Mouse (Mus musculus): Measurements from ENCODE around the gene Mllt11. TPM values are rescaled to one million over a fixed set of nuclear protein-coding genes. Genes with fewer than 3 reads are reported as not detected.

The Mllt11 gene
- polyA plus RNA-seq, 1 experiment from 2014 or later = 282 TPM

DNA sequence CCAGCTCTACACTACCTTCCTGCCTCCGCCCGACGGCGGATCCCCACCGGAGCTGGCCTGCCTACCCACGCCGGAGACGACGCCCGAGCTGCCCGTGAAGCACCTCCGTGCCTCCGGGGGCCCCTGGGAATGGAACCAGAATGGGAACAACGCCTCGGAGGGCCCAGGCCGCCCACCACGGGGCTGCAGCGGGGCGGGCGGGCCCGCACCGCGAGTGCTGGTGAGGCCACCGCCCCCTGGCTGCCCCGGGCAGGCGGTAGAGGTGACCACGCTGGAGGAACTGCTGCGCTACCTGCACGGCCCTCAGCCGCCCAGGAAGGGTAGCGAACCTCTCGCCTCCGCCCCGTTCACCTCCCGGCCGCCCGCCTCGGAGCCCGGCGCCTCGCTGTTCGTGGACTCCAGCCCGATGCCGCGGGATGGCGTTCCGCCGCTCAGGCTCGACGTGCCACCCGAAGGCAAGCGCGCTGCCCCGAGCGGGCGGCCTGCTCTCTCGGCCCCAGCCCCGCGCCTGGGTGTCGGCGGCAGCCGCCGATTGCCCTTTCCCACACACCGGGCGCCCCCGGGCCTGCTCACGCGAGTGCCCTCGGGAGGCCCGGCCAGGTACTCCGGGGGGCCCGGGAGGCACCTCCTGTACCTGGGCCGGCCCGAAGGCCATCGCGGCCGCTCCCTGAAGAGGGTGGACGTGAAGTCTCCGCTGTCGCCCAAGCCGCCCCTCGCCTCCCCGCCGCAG lies 59.3 kb downstream of the Mllt11 start:
- no peak overlapping the region; the same call in 1 of the 2 replicates for H3K9ac ChIP-seq (ENCODE audit: low read depth, low read length)
- peaks cover 8% of the 10 kb centered on the region; the same call in 1 of the 2 replicates for H3K4me1 ChIP-seq (ENCODE audit: control insufficient read depth, insufficient read depth, low read depth, low read length)
- no peak overlapping the region; the same call in 1 of the 2 replicates for H3K4me2 ChIP-seq (ENCODE audit: low read length)
- no peaks in the 10 kb centered on the region for H3K9me3 ChIP-seq (ENCODE audit: control insufficient read depth, low read length)
- no peak for ATAC-seq
- H3K27me3 ChIP-seq (replicated peaks; ENCODE audit: control insufficient read depth, insufficient read depth, low read length) = peaks cover 6% of the 10 kb centered on the region
- peaks cover 50% of the 10 kb centered on the region for H3K36me3 ChIP-seq (ENCODE audit: control insufficient read depth, insufficient read depth, low read length)
- H3K4me3 ChIP-seq (ENCODE audit: low read length) = no peak overlapping the region
- 20% methylated on average over 71 of the region's 84 CpGs for WGBS
- no peak overlapping the region for H3K27ac ChIP-seq (ENCODE audit: low read depth, low read length)

DNA sequence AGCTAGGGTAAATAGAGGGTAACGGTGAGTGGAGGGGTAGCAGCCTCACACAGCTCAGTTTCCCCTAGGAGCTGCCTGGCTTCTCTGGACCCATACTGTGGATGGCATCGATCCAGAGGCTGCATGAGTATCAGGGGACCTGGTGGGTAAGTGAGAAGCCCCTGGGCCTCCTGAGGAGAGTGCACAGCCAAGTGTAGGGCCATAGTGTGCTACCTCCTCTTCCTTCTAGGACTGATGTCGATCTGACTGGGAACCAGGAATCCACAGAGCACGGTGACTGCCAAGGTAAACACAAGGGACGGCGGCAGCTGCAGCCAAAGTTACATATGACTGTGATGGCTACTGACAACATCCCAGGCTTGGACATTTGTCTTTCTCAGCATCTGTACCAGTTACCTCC lies 60.9 kb downstream of the Mllt11 start:
- no peaks in the 10 kb centered on the region for H3K9me3 ChIP-seq (ENCODE audit: control insufficient read depth, low read length)
- H3K9ac ChIP-seq (ENCODE audit: low read depth, low read length) = no peak overlapping the region
- peaks cover 6% of the 10 kb centered on the region for H3K27me3 ChIP-seq (replicated peaks; ENCODE audit: control insufficient read depth, insufficient read depth, low read length)
- 65% methylated on average over 5 of the region's 6 CpGs for WGBS
- H3K36me3 ChIP-seq (ENCODE audit: control insufficient read depth, insufficient read depth, low read length) = peaks cover 60% of the 10 kb centered on the region
- ATAC-seq = no peak
- peaks cover 8% of the 10 kb centered on the region; the same call in 1 of the 2 replicates for H3K4me1 ChIP-seq (ENCODE audit: control insufficient read depth, insufficient read depth, low read depth, low read length)
- no peak overlapping the region for H3K4me2 ChIP-seq (ENCODE audit: low read length)
- no peak overlapping the region for H3K4me3 ChIP-seq (ENCODE audit: low read length)
- H3K27ac ChIP-seq (ENCODE audit: low read depth, low read length) = no peak overlapping the region

DNA sequence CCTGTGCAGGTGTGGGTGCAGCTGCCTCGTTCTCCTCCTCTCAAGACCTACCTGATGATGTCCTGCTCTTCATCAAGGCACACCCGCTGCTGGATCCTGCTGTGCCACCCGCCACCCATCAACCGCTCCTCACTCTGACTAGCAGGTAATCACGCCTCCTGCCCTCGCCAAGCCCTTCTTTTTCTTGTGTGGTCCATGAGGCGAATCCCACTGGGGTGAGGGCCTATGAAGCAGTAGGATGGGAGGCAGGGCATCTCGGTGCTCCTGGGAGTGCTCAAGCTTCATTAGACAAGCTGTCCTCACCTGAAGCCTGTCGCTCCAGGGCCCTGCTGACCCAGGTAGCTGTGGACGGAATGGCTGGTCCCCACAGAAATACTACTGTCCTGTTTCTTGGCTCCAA lies 62.0 kb downstream of the Mllt11 start:
- no peak overlapping the region for H3K27ac ChIP-seq (ENCODE audit: low read depth, low read length)
- no peak for ATAC-seq
- no peak overlapping the region for H3K4me3 ChIP-seq (ENCODE audit: low read length)
- 89% methylated on average over 10 of the region's 10 CpGs for WGBS
- H3K4me1 ChIP-seq (ENCODE audit: control insufficient read depth, insufficient read depth, low read depth, low read length) = peaks cover 8% of the 10 kb centered on the region; the same call in 1 of the 2 replicates
- no peak overlapping the region for H3K9ac ChIP-seq (ENCODE audit: low read depth, low read length)
- H3K27me3 ChIP-seq (replicated peaks; ENCODE audit: control insufficient read depth, insufficient read depth, low read length) = peaks cover 6% of the 10 kb centered on the region
- H3K4me2 ChIP-seq (ENCODE audit: low read length) = no peak overlapping the region
- H3K36me3 ChIP-seq (ENCODE audit: control insufficient read depth, insufficient read depth, low read length) = peaks cover 65% of the 10 kb centered on the region
- H3K9me3 ChIP-seq (ENCODE audit: control insufficient read depth, low read length) = no peaks in the 10 kb centered on the region

Other genes with a start within 250 kb of the Mllt11 start
- 15.9 and 22.0 TPM in 2 replicates for gene Zfp687, start 216.7 kb downstream of the Mllt11 start, polyA plus RNA-seq (2015; fragmentation: Nextera tagmentation; extraction: Ambion mirVana)
- 267 and 288 TPM in 2 replicates for gene Psmd4, start 189.6 kb downstream of the Mllt11 start, polyA plus RNA-seq (2015; fragmentation: Nextera tagmentation; extraction: Ambion mirVana)
- gene Pip5k1a, start 125.2 kb downstream of the Mllt11 start, polyA plus RNA-seq (2015; fragmentation: Nextera tagmentation; extraction: Ambion mirVana) = 13.8 and 14.5 TPM in 2 replicates
- 142 and 158 TPM in 2 replicates for gene Vps72, start 121.1 kb downstream of the Mllt11 start, polyA plus RNA-seq (2015; fragmentation: Nextera tagmentation; extraction: Ambion mirVana)
- gene Tmod4, start 107.7 kb downstream of the Mllt11 start, polyA plus RNA-seq (2015; fragmentation: Nextera tagmentation; extraction: Ambion mirVana) = 0.98 and 1.7 TPM in 2 replicates
- 83.2 and 83.6 TPM in 2 replicates for gene Scnm1, start 98.2 kb downstream of the Mllt11 start, polyA plus RNA-seq (2015; fragmentation: Nextera tagmentation; extraction: Ambion mirVana)
- gene Lysmd1, start 98.1 kb downstream of the Mllt11 start, polyA plus RNA-seq (2015; fragmentation: Nextera tagmentation; extraction: Ambion mirVana) = 51.9 and 52.3 TPM in 2 replicates
- gene Tnfaip8l2, start 89.8 kb downstream of the Mllt11 start, polyA plus RNA-seq (2015; fragmentation: Nextera tagmentation; extraction: Ambion mirVana) = 3.0 and 3.3 TPM in 2 replicates
- gene Sema6c, start 71.7 kb downstream of the Mllt11 start, polyA plus RNA-seq (2015; fragmentation: Nextera tagmentation; extraction: Ambion mirVana) = 15.2 and 21.8 TPM in 2 replicates
- gene Gabpb2, start 14.3 kb downstream of the Mllt11 start, polyA plus RNA-seq (2015; fragmentation: Nextera tagmentation; extraction: Ambion mirVana) = 2.4 and 3.0 TPM in 2 replicates
- 59.1 and 61.0 TPM in 2 replicates for gene Cdc42se1, start 3.4 kb downstream of the Mllt11 start, polyA plus RNA-seq (2015; fragmentation: Nextera tagmentation; extraction: Ambion mirVana)
- gene Gm128, start 9.4 kb upstream of the Mllt11 start, polyA plus RNA-seq (2015; fragmentation: Nextera tagmentation; extraction: Ambion mirVana) = 0.29 and 0.30 TPM in 2 replicates
- gene Bnipl, start 19.0 kb upstream of the Mllt11 start, polyA plus RNA-seq (2015; fragmentation: Nextera tagmentation; extraction: Ambion mirVana) = 0.20 TPM in 1 of 2 replicates, not detected in the other
- gene Mindy1, start 49.2 kb upstream of the Mllt11 start, polyA plus RNA-seq (2015; fragmentation: Nextera tagmentation; extraction: Ambion mirVana) = 35.8 and 36.3 TPM in 2 replicates
- gene Prune1, start 49.9 kb upstream of the Mllt11 start, polyA plus RNA-seq (2015; fragmentation: Nextera tagmentation; extraction: Ambion mirVana) = 77.6 and 79.9 TPM in 2 replicates
- gene Anxa9, start 75.0 kb upstream of the Mllt11 start, polyA plus RNA-seq (2015; fragmentation: Nextera tagmentation; extraction: Ambion mirVana) = 0.35 TPM in 2 replicates
- 97.4 and 102 TPM in 2 replicates for gene Cers2, start 82.6 kb upstream of the Mllt11 start, polyA plus RNA-seq (2015; fragmentation: Nextera tagmentation; extraction: Ambion mirVana)
- gene Setdb1, start 125.0 kb upstream of the Mllt11 start, polyA plus RNA-seq (2015; fragmentation: Nextera tagmentation; extraction: Ambion mirVana) = 36.0 and 44.3 TPM in 2 replicates
- gene 4930558C23Rik, start 170.7 kb upstream of the Mllt11 start, polyA plus RNA-seq (2015; fragmentation: Nextera tagmentation; extraction: Ambion mirVana) = not detected in 2 replicates
- 15.0 and 17.8 TPM in 2 replicates for gene Arnt, start 202.2 kb upstream of the Mllt11 start, polyA plus RNA-seq (2015; fragmentation: Nextera tagmentation; extraction: Ambion mirVana)

All from hindbrain, embryonic 16.5 days (tissue).